Mouse (Mus musculus) fibroblast of lung, adult 2 months (primary cell): Measurements from ENCODE around the gene Btnl10.

ENCODE experiments used
- DNase-seq: peaks from one replicate; pipeline ENCODE4 v3.0.0-alpha.2; 2011; ENCODE audit warnings: low read depth

Btnl10 gene

GRCm38 (mm10) chr11:58959921-58960465, 42.3 kb downstream of the Btnl10 start:
- DNase-seq, result peak; percentile 71

GRCm38 (mm10) chr11:58961364-58962177, 43.9 kb downstream of the Btnl10 start:
- no peak for DNase-seq

- no peak for DNase-seq
Measured at GRCm38 (mm10) chr11:58963543-58963942, 45.8 kb downstream of the Btnl10 start.

- DNase-seq, result no peak
Measured at GRCm38 (mm10) chr11:58964216-58964615, 46.5 kb downstream of the Btnl10 start.

- DNase-seq, result no peak
Measured at GRCm38 (mm10) chr11:58965001-58965760, 47.5 kb downstream of the Btnl10 start.

- DNase-seq, result no peak
Measured at GRCm38 (mm10) chr11:58967346-58967745, 49.6 kb downstream of the Btnl10 start.

- DNase-seq, result no peak
Measured at GRCm38 (mm10) chr11:58968551-58968950, 50.8 kb downstream of the Btnl10 start.

GRCm38 (mm10) chr11:58969027-58969426, 51.3 kb downstream of the Btnl10 start:
- DNase-seq, result no peak

- DNase-seq, result no peak
Measured at GRCm38 (mm10) chr11:58969659-58970058, 52.0 kb downstream of the Btnl10 start.

GRCm38 (mm10) chr11:58970831-58971530, 53.3 kb downstream of the Btnl10 start:
- no peak for DNase-seq

GRCm38 (mm10) chr11:58971796-58972195, 54.1 kb downstream of the Btnl10 start:
- no peak for DNase-seq

- no peak for DNase-seq
Measured at GRCm38 (mm10) chr11:58974414-58974813, 56.7 kb downstream of the Btnl10 start.
